Mouse (Mus musculus) gonadal fat pad, adult 2 months (tissue): ENCODE data around the gene Gm10721. TPM values are rescaled to one million over a fixed set of nuclear protein-coding genes. Genes with fewer than 3 reads are reported as not detected.
A peak's percentile ranks its signal among the peaks of the same experiment; 100 is the strongest.
"Not testable (repeated sequence)": the region's sequence is repeated elsewhere in the genome, so short reads cannot be mapped to it uniquely, and the experiment has no call there.

ENCODE experiments used
- DNase-seq: peaks from one replicate; pipeline ENCODE4 v3.0.0-alpha.2; 2012; ENCODE audit warnings: low read depth
- polyA plus RNA-seq: library from polyadenylated mRNA; depleted of rRNA; stranded (reverse); fragments of >200 nt; gene quantifications from 2 replicates; pipeline ENCODE4 v1.2.3, GENCODE M21; 2012; rRNA removed

Gene Gm10721
- not detected in 2 replicates for polyA plus RNA-seq

- not testable (repeated sequence) for DNase-seq
Observed at GRCm38 (mm10) chr9:3012733-3013279, at the start of gene Gm10721. Gene Gm10721, plus strand, starts transcription at chr9:3013140.

GRCm38 (mm10) chr9:3000445-3000972 is 12.4 kb upstream of the Gm10721 start, which contains the start of gene Gm10722:
Gene Gm10722, plus strand, starts transcription at chr9:3000922.
- DNase-seq, result not testable (repeated sequence)

GRCm38 (mm10) chr9:3001006-3001405 is 11.9 kb upstream of the Gm10721 start:
- not testable (repeated sequence) for DNase-seq

GRCm38 (mm10) chr9:3001948-3002659 is 10.8 kb upstream of the Gm10721 start:
- DNase-seq, result peak; percentile 0

- not testable (repeated sequence) for DNase-seq
Observed at GRCm38 (mm10) chr9:3002794-3003396, 10.0 kb upstream of the Gm10721 start, which contains the start of gene Gm11168. Gene Gm11168, plus strand, starts transcription at chr9:3003346.

DNA sequence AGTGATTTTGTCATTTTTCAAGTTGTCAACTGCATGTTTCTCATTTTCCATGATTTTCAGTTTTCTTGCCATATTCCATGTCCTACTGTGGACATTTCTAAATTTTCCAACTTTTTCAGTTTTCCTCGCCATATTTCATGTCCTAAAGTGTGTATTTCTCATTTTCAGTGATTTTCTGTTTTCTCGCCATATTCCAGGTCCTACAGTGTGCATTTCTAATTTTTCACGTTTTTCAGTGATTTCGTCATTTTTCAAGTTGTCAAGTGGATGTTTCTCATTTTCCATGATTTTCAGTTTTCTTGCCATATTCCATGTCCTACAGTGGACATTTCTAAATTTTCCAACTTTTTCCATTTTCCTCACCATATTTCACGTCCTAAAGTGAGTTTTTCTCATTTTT is 6.8 kb upstream of the Gm10721 start:
- DNase-seq, result not testable (repeated sequence)

- DNase-seq, result not testable (repeated sequence)
Observed at GRCm38 (mm10) chr9:3006636-3007035, 6.3 kb upstream of the Gm10721 start.

GRCm38 (mm10) chr9:3007272-3007671 is 5.7 kb upstream of the Gm10721 start:
- DNase-seq, result not testable (repeated sequence)

DNA sequence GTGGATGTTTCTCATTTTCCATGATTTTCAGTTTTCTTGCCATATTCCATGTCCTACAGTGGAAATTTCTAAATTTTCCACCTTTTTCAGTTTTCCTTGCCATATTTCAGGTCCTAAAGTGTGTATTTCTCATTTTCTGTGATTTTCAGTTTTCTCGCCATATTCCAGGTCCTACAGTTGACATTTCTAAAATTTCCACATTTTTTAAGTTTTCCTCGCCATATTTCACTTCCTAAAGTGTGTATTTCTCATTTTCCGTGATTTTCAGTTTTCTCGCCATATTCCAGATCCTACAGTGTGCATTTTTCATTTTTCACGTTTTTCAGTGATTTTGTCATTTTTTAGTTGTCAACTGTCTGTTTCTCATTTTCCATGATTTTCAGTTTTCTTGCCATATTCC is 3.6 kb upstream of the Gm10721 start:
- DNase-seq, result not testable (repeated sequence)

GRCm38 (mm10) chr9:3012054-3012621 is 802 bp upstream of the Gm10721 start:
- not testable (repeated sequence) for DNase-seq

GRCm38 (mm10) chr9:3015354-3015753 is 2.4 kb downstream of the Gm10721 start, which contains the start of gene Gm10720:
Gene Gm10720, plus strand, starts transcription at chr9:3015654.
- DNase-seq, result not testable (repeated sequence)

DNA sequence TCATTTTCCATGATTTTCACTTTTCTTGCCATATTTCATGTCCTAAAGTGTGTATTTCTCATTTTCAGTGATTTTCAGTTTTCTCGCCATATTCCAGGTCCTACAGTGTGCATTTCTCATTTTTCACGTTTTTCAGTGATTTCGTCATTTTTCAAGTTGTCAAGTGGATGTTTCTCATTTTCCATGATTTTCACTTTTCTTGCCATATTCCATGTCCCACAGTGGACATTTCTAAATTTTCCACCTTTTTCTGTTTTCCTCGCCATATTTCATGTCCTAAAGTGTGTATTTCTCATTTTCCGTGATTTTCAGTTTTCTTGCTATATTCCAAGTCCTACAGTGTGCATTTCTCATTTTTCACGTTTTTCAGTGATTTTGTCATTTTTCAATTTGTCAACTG is 3.0 kb downstream of the Gm10721 start:
- DNase-seq, result not testable (repeated sequence)

DNA sequence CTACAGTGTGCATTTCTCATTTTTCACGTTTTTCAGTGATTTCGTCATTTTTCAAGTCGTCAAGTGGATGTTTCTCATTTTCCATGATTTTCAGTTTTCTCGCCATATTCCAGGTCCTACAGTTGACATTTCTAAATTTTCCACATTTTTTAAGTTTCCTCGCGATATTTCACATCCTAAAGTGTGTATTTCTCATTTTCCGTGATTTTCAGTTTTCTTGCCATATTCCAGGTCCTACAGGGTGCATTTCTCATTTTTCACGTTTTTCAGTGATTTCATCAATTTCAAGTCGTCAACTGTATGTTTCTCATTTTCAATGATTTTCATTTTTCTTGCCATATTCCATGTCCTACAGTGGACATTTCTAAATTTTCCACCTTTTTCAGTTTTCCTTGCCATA is 4.2 kb downstream of the Gm10721 start, which contains the start of gene Gm10719:
TSS of gene Gm10719 (plus strand) at position 301 of the 400 bp plus-strand sequence.
- not testable (repeated sequence) for DNase-seq

DNA sequence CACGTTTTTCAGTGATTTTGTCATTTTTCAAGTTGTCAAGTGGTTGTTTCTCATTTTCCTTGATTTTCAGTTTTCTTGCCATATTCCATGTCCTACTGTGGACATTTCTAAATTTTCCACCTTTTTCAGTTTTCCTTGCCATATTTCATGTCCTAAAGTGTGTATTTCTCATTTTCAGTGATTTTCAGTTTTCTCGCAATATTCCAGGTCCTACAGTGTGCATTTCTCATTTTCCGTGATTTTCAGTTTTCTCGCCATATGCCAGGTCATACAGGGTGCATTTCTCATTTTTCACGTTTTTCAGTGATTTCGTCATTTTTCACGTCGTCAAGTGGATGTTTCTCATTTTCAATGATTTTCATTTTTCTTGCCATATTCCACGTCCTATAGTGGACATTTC is 6.0 kb downstream of the Gm10721 start:
- not testable (repeated sequence) for DNase-seq

DNA sequence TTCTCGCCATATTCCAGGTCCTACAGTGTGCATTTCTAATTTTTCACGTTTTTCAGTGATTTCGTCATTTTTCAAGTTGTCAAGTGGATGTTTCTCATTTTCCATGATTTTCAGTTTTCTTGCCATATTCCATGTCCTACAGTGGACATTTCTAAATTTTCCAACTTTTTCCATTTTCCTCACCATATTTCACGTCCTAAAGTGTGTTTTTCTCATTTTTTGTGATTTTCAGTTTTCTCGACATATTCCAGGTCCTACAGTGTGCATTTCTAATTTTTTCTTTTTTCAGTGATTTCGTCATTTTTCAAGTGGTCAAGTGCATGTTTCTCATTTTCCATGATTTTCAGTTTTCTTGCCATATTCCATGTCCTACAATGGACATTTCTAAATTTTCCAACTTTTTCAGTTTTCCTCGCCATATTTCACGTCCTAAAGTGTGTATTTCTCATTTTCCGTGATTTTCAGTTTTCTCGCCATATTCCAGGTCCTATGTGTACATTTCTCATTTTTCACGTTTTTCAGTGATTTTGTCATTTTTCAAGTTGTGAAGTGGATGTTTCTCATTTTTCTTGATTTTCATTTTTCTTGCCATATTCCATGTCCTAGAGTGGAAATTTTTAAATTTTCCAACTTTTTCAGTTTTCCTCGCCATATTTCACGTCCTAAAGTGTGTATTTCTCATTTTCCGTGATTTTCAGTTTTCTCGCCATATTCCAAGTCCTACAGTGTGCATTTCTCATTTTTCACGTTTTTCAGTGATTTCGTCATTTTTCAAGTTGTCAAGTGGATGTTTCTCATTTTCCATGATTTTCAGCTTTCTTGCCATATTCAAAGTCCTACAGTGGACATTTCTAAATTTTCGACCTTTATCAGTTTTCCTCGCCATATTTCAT is 7.1 kb downstream of the Gm10721 start:
- not testable (repeated sequence) for DNase-seq

DNA sequence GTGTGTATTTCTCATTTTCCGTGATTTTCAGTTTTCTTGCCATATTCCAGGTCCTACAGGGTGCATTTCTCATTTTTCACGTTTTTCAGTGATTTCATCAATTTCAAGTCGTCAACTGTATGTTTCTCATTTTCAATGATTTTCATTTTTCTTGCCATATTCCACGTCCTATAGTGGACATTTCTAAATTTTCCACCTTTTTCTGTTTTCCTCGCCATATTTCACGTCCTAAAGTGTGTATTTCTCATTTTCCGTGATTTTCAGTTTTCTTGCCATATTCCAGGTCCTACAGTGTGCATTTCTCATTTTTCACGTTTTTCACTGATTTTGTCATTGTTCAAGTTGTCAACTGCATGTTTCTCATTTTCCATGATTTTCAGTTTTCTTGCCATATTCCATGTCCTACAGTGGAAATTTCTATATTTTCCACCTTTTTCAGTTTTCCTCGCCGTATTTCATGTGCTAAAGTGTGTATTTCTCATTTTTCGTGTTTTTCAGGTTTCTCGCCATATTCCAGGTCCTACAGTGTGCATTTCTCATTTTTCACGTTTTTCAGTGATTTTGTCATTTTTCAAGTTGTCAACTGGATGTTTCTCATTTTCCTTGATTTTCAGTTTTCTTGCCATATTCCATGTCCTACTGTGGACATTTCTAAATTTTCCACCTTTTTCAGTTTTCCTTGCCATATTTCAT is 9.5 kb downstream of the Gm10721 start:
- DNase-seq, result not testable (repeated sequence)

DNA sequence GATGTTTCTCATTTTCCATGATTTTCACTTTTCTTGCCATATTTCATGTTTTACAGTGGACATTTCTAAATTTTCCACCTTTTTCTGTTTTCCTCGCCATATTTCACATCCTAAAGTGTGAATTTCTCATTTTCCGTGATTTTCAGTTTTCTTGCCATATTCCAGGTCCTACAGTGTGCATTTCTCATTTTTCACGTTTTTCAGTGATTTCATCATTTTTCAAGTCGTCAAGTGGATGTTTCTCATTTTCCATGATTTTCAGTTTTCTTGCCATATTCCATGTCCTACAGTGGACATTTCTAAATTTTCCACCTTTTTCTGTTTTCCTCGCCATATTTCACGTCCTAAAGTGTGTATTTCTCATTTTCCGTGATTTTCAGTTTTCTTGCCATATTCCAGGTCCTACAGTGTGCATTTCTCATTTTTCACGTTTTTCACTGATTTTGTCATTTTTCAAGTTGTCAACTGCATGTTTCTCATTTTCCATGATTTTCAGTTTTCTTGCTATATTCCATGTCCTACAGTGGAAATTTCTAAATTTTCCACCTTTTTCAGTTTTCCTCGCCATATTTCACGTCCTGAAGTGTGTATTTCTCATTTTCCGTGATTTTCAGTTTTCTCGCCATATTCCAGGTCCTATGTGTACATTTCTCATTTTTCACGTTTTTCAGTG is 10.5 kb downstream of the Gm10721 start, which contains the start of gene Gm10718:
TSS of gene Gm10718 (plus strand) at position 236 of the 673 bp plus-strand sequence.
- not testable (repeated sequence) for DNase-seq

DNA sequence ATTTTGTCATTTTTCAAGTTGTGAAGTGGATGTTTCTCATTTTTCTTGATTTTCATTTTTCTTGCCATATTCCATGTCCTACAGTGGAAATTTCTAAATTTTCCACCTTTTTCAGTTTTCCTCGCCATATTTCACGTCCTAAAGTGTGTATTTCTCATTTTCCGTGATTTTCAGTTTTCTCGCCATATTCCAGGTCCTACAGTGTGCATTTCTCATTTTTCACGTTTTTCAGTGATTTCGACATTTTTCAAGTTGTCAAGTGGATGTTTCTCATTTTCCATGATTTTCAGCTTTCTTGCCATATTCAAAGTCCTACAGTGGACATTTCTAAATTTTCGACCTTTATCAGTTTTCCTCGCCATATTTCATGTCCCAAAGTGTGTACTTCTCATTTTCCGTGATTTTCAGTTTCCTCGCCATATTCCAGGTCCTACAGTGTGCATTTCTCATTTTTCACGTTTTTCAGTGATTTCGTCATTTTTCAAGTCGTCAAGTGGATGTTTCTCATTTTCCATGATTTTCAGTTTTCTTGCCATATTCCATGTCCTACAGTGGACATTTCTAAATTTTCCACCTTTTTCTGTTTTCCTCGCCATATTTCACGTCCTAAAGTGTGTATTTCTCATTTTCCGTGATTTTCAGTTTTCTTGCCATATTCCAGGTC is 11.2 kb downstream of the Gm10721 start:
- not testable (repeated sequence) for DNase-seq

DNA sequence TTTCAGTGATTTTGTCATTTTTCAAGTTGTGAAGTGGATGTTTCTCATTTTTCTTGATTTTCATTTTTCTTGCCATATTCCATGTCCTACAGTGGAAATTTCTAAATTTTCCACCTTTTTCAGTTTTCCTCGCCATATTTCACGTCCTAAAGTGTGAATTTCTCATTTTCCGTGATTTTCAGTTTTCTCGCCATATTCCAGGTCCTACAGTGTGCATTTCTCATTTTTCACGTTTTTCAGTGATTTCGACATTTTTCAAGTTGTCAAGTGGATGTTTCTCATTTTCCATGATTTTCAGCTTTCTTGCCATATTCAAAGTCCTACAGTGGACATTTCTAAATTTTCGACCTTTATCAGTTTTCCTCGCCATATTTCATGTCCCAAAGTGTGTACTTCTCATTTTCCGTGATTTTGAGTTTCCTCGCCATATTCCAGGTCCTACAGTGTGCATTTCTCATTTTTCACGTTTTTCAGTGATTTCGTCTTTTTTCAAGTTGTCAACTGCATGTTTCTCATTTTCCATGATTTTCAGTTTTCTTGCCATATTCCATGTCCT is 12.1 kb downstream of the Gm10721 start, which contains the start of gene Gm10717:
TSS of gene Gm10717 (plus strand) at position 506 of the 556 bp plus-strand sequence.
- not testable (repeated sequence) for DNase-seq
